Mouse (Mus musculus) liver (tissue): ENCODE results near the gene Cpm.

ENCODE experiments used
- DNase-seq: peaks from one replicate; pipeline ENCODE4 v3.0.0-alpha.2; 2020; ENCODE audit warnings: mixed read lengths

The Cpm gene

GRCm38 (mm10) chr10:117650042-117650655, 20.8 kb downstream of the Cpm start:
- no peak for DNase-seq

GRCm38 (mm10) chr10:117650725-117651124, 21.4 kb downstream of the Cpm start:
- no peak for DNase-seq

GRCm38 (mm10) chr10:117651587-117652377, 22.5 kb downstream of the Cpm start:
- no peak for DNase-seq

- no peak for DNase-seq
These were observed 23.1 kb downstream of the Cpm start for GRCm38 (mm10) chr10:117652378-117652774.

GRCm38 (mm10) chr10:117652930-117653778, 23.9 kb downstream of the Cpm start:
- DNase-seq, result no peak

GRCm38 (mm10) chr10:117653779-117654173, 24.5 kb downstream of the Cpm start:
- no peak for DNase-seq

GRCm38 (mm10) chr10:117654576-117655123, 25.4 kb downstream of the Cpm start:
- DNase-seq, result no peak

- no peak for DNase-seq
These were observed 26.2 kb downstream of the Cpm start for GRCm38 (mm10) chr10:117655460-117655859.

GRCm38 (mm10) chr10:117655908-117656661, 26.8 kb downstream of the Cpm start:
- no peak for DNase-seq

GRCm38 (mm10) chr10:117656662-117656962, 27.3 kb downstream of the Cpm start:
- no peak for DNase-seq

GRCm38 (mm10) chr10:117656985-117657658, 27.8 kb downstream of the Cpm start:
- no peak for DNase-seq

- no peak for DNase-seq
These were observed 28.5 kb downstream of the Cpm start for GRCm38 (mm10) chr10:117657659-117658306.

- no peak for DNase-seq
These were observed 29.5 kb downstream of the Cpm start for GRCm38 (mm10) chr10:117658522-117659429.

GRCm38 (mm10) chr10:117659430-117659813, 30.1 kb downstream of the Cpm start:
- no peak for DNase-seq

- no peak for DNase-seq
These were observed 30.5 kb downstream of the Cpm start for GRCm38 (mm10) chr10:117659819-117660218.

- peak; percentile 46 for DNase-seq
These were observed 33.2 kb downstream of the Cpm start for GRCm38 (mm10) chr10:117662316-117663055.

- DNase-seq, result no peak
These were observed 34.0 kb downstream of the Cpm start for GRCm38 (mm10) chr10:117663056-117663864.

GRCm38 (mm10) chr10:117663865-117664200, 34.5 kb downstream of the Cpm start:
- peak; percentile 69 for DNase-seq
